In the genomic region with DNA sequence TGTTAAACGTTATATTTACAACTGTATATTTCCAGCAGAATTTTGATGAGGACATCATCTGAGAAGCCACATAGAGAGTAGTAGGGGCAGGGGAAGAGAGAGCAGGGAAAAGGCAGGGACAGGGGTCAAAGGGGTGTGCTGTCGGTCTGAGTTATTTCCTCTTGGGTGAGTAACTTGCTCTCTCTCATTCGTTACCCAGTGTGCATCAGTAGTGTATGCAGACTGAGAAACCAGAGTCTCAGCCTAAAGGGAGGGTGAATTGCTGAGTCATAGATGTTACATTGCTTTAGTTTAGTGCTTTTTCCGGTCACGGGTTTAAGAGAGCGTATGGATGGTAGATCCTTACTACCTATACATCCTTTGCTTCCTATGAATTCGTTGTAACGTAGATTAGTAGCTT, we compare ENCODE assay signal across 11 mouse cellular contexts. TPM values are rescaled to one million over a fixed set of nuclear protein-coding genes. Genes with fewer than 3 reads are reported as not detected.
DNase-seq lines count a peak whose midpoint lies in the region; ATAC-seq lines count a peak whose summit lies in the region.
"Had no signal": no experiment of that assay in that cellular context is flagged by ENCODE, and none has a peak within 500 bp of the region (broad histone marks: within the 10 kb centered on the region; RNA-seq: fewer than 3 reads in every experiment).

No protein-coding gene starts in this region.

- peak; percentile 33 for DNase-seq in 3T3-L1 (ENCODE audit: low read depth, low spot score)
- DNase-seq in CD4-positive helper T cell, adult 2 months (ENCODE audit: low read depth, low spot score), result peak; percentile 38
- DNase-seq in embryo, embryonic 10 days (ENCODE audit: low spot score), result no peak
- DNase-seq in left cerebral cortex, adult 9 months (ENCODE audit: low spot score in 2 of 2), result no peak
- DNase-seq in layer of hippocampus, adult 9-11 months, result no peak
- DNase-seq: cerebellum, postnatal 36 days; gastrocnemius, postnatal 10 days; kidney, postnatal 14 days had no signal

- ATAC-seq in erythroblast, adult 5-6 weeks (replicated peaks; ENCODE audit: low FRiP score, poor library complexity, severe bottlenecking), result 0 out of 2 replicates have a peak, but pooled peaks have one; percentile 43
- peak; percentile 66 for ATAC-seq in monocyte, adult 5-6 weeks (replicated peaks; ENCODE audit: insufficient number of reproducible peaks, low FRiP score, low TSS enrichment, poor library complexity, severe bottlenecking)
- ATAC-seq: forebrain, embryonic 14.5 days had no signal

RNA-seq across cellular contexts. Expression of a gene that starts 37.6 kb away (rescaled TPM):
- total RNA-seq in erythroblast, adult 5-6 weeks (2015; ENCODE audit: low replicate concordance), result 58.1 and 64.6 TPM in 2 replicates
- 6.7 and 7.9 TPM in 2 replicates for total RNA-seq in erythroblast, adult 5-6 weeks (2017; ENCODE audit: low replicate concordance)
- 58.1 to 181 TPM (median 70.4 TPM) in 3 replicates for total RNA-seq in monocyte, adult 5-6 weeks (2017)

Comparison
In these comparisons a context has a peak if more than half of its experiments do, and no peak if none do; other contexts are left out.
1. DNase-seq: peak in 3T3-L1 (single experiment) and CD4-positive helper T cell, adult 2 months (single experiment); none in embryo, embryonic 10 days (single experiment), left cerebral cortex, adult 9 months (0 of 2) and layer of hippocampus, adult 9-11 months (single experiment).